Mouse (Mus musculus) myocyte (in vitro differentiated cells): ENCODE measurements around the gene Fam131b.

Source experiments
- TCF12 ChIP-seq: IDR thresholded peaks from one replicate; pipeline ENCODE4 v1.6.1; 2011; ENCODE audit warnings: mild to moderate bottlenecking, control low read depth; ENCODE audit not compliant: poor library complexity, insufficient read depth, severe bottlenecking
- USF1 ChIP-seq: IDR thresholded peaks from one replicate; pipeline ENCODE4 v1.6.1; 2011; ENCODE audit warnings: low read depth, mild to moderate bottlenecking, control low read depth, moderate library complexity

- no peak for TF ChIP-seq TCF12
- no peak for TF ChIP-seq USF1
These were observed 5.8 kb upstream of the Fam131b start for GRCm38 (mm10) chr6:42330216-42330615.
